Mouse (Mus musculus) embryo, embryonic 10.5 days (tissue): ENCODE data around the gene Aloxe3.

Experiments used
- DNase-seq: peaks from one replicate; pipeline ENCODE4 v3.0.0-alpha.2; 2015; ENCODE audit warnings: low spot score

Gene Aloxe3

DNA sequence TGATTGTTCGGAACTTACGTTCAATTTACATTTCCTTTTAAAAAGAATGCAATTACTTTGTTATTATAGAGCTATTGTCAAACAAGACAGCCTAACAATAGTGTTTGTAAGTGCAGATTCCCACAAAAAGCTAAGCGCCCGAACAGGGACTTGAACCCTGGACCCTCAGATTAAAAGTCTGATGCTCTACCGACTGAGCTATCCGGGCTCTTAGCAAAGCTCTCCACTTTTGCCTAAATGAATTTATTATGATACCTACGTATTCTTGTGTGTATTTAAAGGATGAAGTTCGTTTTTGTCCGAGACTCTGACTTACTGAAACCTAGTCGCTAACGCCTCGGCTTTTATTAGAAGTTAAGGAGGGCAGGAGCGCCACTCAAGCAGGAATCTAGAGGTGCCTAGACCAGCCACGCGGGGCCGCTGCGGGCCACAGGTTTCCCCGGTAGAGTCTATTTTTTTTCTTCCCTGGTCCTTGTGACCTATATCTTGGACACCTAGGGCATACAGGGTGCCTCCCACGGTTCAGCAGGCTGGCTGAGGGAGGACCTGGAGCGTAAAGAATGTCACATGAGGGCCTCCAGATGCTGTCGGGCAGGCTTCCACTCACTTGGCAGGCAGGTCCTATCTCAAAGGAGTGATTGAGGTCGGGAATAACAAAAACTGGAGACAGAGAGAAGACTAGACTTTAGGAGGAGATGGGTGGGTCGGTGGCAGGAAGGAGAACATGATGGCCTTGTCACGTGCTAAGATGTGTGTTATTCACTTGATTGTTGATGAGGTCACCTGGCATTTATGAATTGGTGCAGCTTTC, 450 bp upstream of the Aloxe3 start:
- peak; percentile 97 for DNase-seq

GRCm38 (mm10) chr11:69125919-69126705, 416 bp downstream of the Aloxe3 start:
- DNase-seq: peak; percentile 38

DNA sequence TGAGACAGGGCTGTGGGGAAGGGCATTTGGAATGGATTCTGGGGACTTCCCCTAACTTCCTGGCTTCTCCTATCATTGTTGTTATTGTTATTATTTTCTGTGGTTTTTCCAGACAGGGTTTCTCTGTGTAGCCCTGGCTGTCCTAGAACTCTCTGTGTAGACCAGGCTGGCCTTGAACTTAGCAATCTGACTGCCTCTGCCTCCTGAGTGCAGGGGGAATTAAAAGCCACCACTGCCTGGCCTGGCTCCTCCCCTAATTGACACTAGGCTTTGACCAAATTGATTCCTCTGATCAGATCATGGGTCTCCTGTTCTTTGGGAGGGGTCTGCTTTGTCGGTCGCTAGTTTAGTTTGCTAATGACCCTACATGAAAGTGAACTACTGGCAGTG, 1.0 kb downstream of the Aloxe3 start:
- no peak for DNase-seq

- no peak for DNase-seq
Observed at GRCm38 (mm10) chr11:69128426-69129122, 2.9 kb downstream of the Aloxe3 start.

DNA sequence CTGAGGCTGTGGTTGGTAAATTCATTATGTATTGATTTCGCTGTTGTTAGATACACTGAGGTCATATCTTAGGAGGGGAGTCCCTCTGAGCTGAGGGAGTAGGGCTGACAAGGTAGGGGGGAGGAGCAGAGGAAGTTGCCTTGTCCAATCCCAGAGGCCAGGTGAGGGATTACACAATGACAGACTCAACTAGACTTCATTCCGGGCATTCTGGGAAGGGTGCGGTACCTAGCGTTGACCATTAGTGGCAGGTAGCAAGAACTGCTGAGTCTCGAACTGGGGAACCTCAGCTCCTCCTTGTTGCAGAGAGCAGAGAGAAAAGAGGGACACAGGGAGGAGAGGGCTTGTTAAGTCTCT, 7.8 kb downstream of the Aloxe3 start:
- DNase-seq: no peak

DNA sequence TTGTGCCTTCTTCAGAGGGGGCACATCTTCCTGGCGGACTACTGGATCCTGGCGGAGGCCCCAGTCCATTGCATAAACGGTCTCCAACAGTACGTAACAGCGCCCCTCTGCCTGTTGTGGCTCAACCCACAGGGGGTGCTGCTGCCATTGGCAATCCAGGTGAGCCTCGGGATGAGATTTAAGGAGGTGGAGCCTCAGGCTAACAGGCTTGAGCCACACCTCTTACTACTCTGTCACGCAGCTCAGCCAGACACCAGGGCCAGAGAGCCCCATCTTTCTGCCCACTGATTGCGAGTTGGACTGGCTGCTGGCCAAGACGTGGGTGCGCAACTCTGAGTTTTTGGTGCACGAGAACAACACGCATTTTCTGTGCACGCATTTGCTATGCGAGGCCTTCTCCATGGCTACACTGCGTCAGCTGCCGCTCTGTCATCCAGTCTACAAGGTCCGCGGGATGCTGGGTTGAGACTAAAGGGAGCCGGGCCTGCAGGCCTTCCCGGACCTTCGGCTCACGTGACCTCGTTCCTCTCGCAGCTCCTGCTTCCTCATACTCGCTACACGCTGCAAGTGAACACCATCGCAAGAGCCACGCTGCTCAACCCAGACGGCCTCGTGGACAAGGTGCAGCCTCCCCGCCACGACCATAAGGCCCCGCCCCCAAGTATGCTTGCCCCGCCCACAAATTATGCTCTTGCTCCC, 8.4 kb downstream of the Aloxe3 start:
- DNase-seq: peak; percentile 68

- no peak for DNase-seq
Observed at GRCm38 (mm10) chr11:69134622-69134968, 8.9 kb downstream of the Aloxe3 start.

DNA sequence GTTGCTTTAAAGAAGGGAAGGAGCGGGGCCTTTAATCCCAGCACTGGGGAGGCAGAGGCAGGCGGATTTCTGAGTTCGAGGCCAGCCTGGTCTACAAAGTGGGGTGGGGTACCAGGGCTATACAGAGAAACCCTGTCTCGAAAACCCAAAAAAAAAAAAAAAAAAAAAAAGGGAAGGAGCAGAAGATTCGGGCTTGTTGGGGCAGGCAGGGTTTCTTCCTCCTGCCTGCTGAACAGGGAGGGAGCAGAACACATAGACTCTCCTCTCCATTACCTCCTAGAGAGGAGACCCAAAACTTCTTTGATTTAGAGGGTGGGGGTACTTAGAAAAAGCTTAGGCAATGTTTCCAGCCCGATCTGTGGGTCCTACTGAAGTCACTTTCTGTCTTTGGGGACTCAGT, 9.7 kb downstream of the Aloxe3 start:
- no peak for DNase-seq

GRCm38 (mm10) chr11:69147546-69147945, 21.9 kb downstream of the Aloxe3 start:
- DNase-seq: no peak

DNA sequence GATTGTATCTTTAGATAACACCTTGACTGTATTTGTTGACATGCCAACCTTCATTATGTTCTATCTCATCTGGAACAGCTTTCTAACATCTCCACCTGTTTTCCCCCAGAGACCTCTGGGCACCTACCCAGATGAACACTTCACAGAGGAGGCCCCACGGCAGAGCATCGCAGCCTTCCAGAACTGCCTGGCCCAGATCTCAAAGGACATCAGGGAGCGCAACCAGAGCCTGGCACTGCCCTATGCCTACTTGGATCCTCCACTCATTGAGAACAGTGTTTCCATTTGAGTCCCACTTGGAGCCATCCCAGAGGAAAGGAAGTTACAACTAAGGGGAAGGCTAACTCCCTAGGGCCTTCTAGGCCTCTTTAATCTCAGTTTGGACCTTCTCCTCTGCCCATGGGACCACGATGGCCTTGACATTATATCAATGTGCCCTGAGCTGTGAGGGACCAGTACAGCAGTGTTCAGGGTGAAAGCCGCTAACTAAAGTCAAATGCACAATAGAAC, 22.8 kb downstream of the Aloxe3 start:
- no peak for DNase-seq

GRCm38 (mm10) chr11:69149728-69150127, 24.0 kb downstream of the Aloxe3 start:
- DNase-seq: no peak

DNA sequence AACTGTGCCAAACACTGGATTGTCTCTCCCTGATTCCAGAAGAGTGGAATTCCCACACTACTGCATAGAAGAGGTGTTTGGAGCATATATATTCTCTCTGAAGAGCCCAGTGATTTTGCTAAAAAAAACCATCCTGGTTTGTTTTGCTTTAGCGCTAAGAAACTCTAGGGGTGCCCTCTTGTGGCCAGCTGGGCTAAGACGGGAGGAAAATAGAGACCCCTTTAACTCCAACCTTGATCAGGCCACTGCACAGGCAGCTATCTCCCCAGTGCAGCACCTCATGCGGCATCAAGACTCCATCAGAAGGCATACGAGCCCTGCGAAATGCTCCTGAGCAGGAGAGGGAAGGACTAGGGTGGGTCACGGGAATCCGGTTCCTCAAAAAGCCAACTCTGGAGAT, 24.7 kb downstream of the Aloxe3 start:
- peak; percentile 84 for DNase-seq

DNA sequence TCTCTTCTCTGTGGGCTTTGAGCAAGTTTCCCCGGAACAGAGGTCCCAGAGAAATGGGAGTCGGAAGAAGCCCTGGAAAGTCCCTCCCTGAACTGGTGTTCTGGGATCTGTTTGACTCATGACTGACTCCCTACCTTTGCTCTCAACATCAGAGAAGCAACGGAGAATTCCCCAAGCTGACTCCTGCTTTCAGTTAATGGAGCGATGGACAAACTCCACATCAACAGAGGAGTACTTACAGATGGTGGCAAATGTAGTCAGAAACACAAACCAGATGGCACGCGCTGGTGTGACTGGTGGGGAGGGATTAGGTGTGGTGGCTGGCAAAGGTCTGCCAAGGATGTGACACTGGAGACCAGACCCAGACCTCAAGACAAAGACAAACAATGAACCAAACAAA, 25.3 kb downstream of the Aloxe3 start:
- DNase-seq: no peak

GRCm38 (mm10) chr11:69153831-69154230, 28.1 kb downstream of the Aloxe3 start:
- no peak for DNase-seq

DNA sequence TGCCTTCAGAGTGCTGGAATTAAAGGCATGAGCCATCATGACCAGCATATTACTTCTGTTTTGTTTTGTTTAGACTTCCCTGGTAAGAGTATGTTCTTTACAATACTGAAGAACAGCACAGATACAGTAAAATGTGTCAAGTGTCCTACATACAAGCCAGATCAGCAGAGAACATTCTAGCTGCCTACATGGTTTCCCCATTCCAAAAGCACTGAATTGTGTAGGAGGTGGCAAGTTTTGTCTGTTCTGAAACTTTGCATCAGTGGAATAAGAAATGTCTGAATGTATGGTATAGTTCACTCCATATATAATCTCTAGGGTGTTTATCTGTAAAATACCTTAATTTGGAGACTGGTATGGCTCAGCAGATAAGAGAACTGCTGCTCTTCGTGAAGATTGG, 29.7 kb downstream of the Aloxe3 start:
- no peak for DNase-seq

DNA sequence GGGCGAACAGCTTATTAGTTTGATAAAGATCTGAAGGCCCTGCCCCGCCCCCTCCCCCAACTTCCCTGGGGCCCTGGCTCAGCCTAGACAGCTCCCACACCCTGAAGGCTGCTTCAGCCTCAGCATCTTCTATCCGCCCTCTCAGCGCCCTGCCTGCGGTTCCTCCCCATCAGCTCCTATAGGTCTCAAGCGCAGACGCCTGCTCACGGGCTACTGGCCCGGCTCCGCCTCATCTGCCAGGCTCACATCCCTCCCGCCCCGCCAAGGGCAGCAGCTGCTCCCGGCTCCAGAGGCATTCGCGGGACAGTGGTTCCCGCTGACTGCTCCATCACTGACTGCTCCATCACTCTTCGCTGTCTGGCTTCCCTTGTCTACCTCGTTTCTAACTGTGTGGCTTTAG, 31.1 kb downstream of the Aloxe3 start, which contains the start of gene Alox12b:
Gene Alox12b, plus strand, starts transcription at position 190 of the 400 bp plus-strand sequence.
- peak; percentile 63 for DNase-seq

GRCm38 (mm10) chr11:69169313-69169712, 43.6 kb downstream of the Aloxe3 start:
- DNase-seq: no peak

- DNase-seq: peak; percentile 70
Observed at GRCm38 (mm10) chr11:69171626-69172025, 45.9 kb downstream of the Aloxe3 start.

DNA sequence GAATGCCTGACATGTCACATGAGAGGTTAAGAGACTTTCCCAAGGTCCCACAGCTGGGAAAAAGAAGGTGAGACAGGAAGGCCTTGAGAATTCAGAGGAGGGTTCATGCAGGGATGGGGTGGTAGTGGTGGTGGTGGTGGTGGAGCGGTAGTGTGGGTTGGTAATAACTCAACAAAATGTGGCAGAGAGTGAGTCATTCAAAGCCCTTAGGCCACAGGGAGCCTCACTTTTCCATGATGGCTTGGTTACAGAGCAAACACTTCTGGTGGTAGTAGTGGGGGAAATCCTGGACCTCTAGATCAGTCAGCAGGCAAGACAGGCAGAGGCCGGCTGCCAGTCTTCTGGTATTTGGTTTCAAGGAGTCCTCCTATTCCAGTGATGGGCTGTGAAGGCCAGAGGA, 46.9 kb downstream of the Aloxe3 start:
- DNase-seq: no peak

GRCm38 (mm10) chr11:69174722-69175121, 49.0 kb downstream of the Aloxe3 start:
- DNase-seq: no peak

DNA sequence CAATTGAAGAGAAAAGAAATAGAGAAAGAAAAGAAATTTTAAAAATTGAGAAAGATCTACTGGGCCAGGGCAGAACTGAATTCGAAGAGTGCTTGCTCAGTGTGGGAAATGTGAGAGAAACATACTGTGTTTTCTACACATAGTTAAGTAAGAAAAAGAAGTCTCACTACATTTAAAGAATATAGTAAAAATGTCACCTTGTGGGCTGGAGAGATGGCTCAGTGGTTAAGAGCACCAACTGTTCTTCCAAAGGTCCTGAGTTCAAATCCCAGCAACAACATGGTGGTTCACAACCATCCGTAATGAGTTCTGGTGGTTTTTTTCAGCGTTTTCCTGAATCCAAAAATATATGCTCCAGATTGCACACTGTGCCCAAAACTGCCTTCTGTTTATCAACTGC, 52.8 kb downstream of the Aloxe3 start:
- no peak for DNase-seq

- no peak for DNase-seq
Observed at GRCm38 (mm10) chr11:69179512-69179911, 53.8 kb downstream of the Aloxe3 start.
